Mouse (Mus musculus) liver, adult 2 months (tissue): ENCODE measurements around the gene Fhit.

Source experiments
- CTCF ChIP-seq: fragments of 200-500 bp; IDR thresholded peaks from 2 replicates; pipeline ENCODE4 v1.5.1; 2011; ENCODE audit warnings: low read depth, low read length, control low read depth
- POLR2A ChIP-seq: fragments of 200-500 bp; IDR thresholded peaks from 2 replicates; pipeline ENCODE4 v1.6.1; 2011; ENCODE audit warnings: low read length, control low read depth; ENCODE audit not compliant: insufficient read depth; ENCODE audit errors: extremely low read depth

DNA sequence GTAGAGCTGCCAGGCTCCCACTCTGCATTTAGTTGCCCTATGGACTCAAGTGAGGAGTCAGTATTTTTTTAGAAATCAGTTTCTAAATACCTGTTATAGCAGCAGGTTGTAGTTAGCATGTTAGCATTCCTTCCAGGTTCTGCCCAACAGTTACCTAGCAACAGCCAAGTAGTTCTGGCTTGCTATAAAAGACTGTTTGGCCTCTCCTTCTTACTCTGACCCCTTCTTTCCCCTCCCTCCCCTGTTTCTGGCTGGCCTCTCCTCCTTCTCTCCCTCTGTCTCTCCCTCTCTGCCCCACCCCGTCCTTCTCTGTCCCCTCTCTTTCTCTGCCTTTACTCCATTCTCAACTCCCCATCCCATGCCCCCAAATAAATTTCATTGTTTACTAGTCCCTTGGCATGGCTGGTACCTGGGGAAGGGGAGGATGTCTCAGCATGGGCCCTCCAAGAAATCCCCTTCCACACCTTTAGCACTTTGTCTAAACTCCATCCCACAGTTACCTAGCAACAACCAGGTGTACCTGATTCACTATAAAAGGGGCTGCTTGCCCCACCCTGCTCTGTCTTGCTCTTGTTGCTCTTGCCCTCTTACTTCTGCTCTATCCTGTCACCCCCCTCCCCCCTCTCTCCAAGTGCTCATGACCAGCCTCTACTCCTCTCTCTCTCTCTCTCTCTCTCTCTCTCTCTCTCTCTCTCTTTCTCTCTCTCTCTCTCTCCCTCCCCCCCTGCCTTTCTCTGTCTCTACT lies 1527.4 kb downstream of the Fhit start:
- TF ChIP-seq POLR2A (no peak), CTCF (no peak)
